In genomic region chr9:14081138-14081537, GRCm38 (mm10) we compare ENCODE assay signal across 18 mouse cellular contexts.
DNase-seq lines count a peak whose midpoint lies in the region; ATAC-seq and TF ChIP-seq lines count a peak whose summit lies in the region.
"Had no signal": no experiment of that assay in that cellular context is flagged by ENCODE, and none has a peak within 500 bp of the region (broad histone marks: within the 10 kb centered on the region; RNA-seq: fewer than 3 reads in every experiment).

No protein-coding gene starts in this region.

- TF ChIP-seq POLR2A in limb, embryonic 14.5 days (IDR thresholded peaks at IDR 0.05; ENCODE audit: borderline replicate concordance, extremely low read depth, insufficient read depth, insufficient read length) = no peak
- no peak for TF ChIP-seq POLR2A in brain, embryonic 14.5 days (IDR thresholded peaks at IDR 0.05; ENCODE audit: borderline replicate concordance, extremely low read depth, insufficient read depth, insufficient read length, poor library complexity, severe bottlenecking)

- no peak overlapping the region for H3K4me2 ChIP-seq in heart, embryonic 16.5 days (ENCODE audit: low read depth, low read length)
- no peak overlapping the region for H3K4me2 ChIP-seq in heart, embryonic 11.5 days
- no peak overlapping the region for H3K4me2 ChIP-seq in limb, embryonic 14.5 days (replicated peaks; ENCODE audit: low read depth, low read length, severe bottlenecking)
- H3K4me2 ChIP-seq: forebrain, embryonic 13.5 days had no signal

- no peak overlapping the region for H3K9ac ChIP-seq in heart, embryonic 16.5 days (ENCODE audit: low read length)
- H3K9ac ChIP-seq in heart, embryonic 11.5 days (ENCODE audit: low read depth, low read length) = no peak overlapping the region
- no peak overlapping the region for H3K9ac ChIP-seq in limb, embryonic 14.5 days (ENCODE audit: low read depth, low read length, severe bottlenecking)
- H3K9ac ChIP-seq: forebrain, embryonic 13.5 days; forebrain, postnatal 0 days had no signal

- H3K4me1 ChIP-seq in heart, embryonic 16.5 days (ENCODE audit: control insufficient read depth, insufficient read depth, low read length) = peaks cover 2% of the 10 kb centered on the region; the same call in 1 of the 2 replicates
- H3K4me1 ChIP-seq in heart, embryonic 11.5 days (ENCODE audit: control insufficient read depth, insufficient read depth, low read length) = no peaks in the 10 kb centered on the region
- H3K4me1 ChIP-seq in limb, embryonic 14.5 days (ENCODE audit: control insufficient read depth, insufficient read depth, low read length) = 0 out of 2 replicates have a peak, but pooled peaks cover 5% of the 10 kb centered on the region
- no peaks in the 10 kb centered on the region for H3K4me1 ChIP-seq in limb, embryonic 10.5 days
- H3K4me1 ChIP-seq: embryonic facial prominence, embryonic 10.5 days; forebrain, embryonic 13.5 days had no signal

- peak overlapping the region; percentile 39; the same call in 1 of the 2 replicates for H3K27ac ChIP-seq in heart, embryonic 16.5 days (ENCODE audit: low read length)
- H3K27ac ChIP-seq in heart, embryonic 11.5 days (ENCODE audit: low read depth, low read length) = no peak overlapping the region
- no peak overlapping the region for H3K27ac ChIP-seq in limb, embryonic 14.5 days (replicated peaks; ENCODE audit: low read depth, low read length)
- H3K27ac ChIP-seq in limb, embryonic 10.5 days = no peak overlapping the region
- H3K27ac ChIP-seq: embryonic facial prominence, embryonic 10.5 days; forebrain, embryonic 13.5 days; gastrocnemius, adult 2 months had no signal

- 50% methylated on average over 4 of the region's 4 CpGs for WGBS in heart, embryonic 16.5 days
- 46% methylated on average over 4 of the region's 4 CpGs for WGBS in heart, embryonic 11.5 days (ENCODE audit: insufficient replicate concordance)
- WGBS in limb, embryonic 14.5 days = 32% methylated on average over 4 of the region's 4 CpGs
- 67% methylated on average over 4 of the region's 4 CpGs for WGBS in limb, embryonic 10.5 days

- TF ChIP-seq CTCF in brain, embryonic 14.5 days (IDR thresholded peaks at IDR 0.05; ENCODE audit: borderline replicate concordance, extremely low read depth, insufficient read depth, insufficient read length) = no peak

- no peaks in the 10 kb centered on the region for H3K27me3 ChIP-seq in heart, embryonic 16.5 days (ENCODE audit: control insufficient read depth, insufficient read depth, low read length)
- H3K27me3 ChIP-seq in heart, embryonic 11.5 days (ENCODE audit: control insufficient read depth, insufficient read depth, low read length) = 0 out of 2 replicates have a peak, but pooled peaks cover 4% of the 10 kb centered on the region
- no peaks in the 10 kb centered on the region for H3K27me3 ChIP-seq in limb, embryonic 14.5 days (ENCODE audit: control insufficient read depth, insufficient read depth, low read length)
- H3K27me3 ChIP-seq in limb, embryonic 10.5 days (ENCODE audit: low read depth, poor library complexity, severe bottlenecking) = no peaks in the 10 kb centered on the region
- H3K27me3 ChIP-seq: forebrain, embryonic 13.5 days; Patski had no signal

- H3K9me3 ChIP-seq in heart, embryonic 16.5 days (replicated peaks; ENCODE audit: control insufficient read depth, low read length) = no peaks in the 10 kb centered on the region
- no peaks in the 10 kb centered on the region for H3K9me3 ChIP-seq in heart, embryonic 11.5 days (replicated peaks; ENCODE audit: control insufficient read depth, low read length)
- no peaks in the 10 kb centered on the region for H3K9me3 ChIP-seq in limb, embryonic 14.5 days (ENCODE audit: control insufficient read depth, low read length)
- H3K9me3 ChIP-seq in limb, embryonic 10.5 days (replicated peaks) = no peaks in the 10 kb centered on the region
- H3K9me3 ChIP-seq: embryonic facial prominence, embryonic 10.5 days; forebrain, embryonic 13.5 days had no signal

- H3K4me3 ChIP-seq in heart, embryonic 16.5 days (ENCODE audit: low read length) = no peak overlapping the region
- no peak overlapping the region for H3K4me3 ChIP-seq in heart, embryonic 11.5 days (ENCODE audit: low read depth, low read length)
- no peak overlapping the region for H3K4me3 ChIP-seq in limb, embryonic 14.5 days (replicated peaks; ENCODE audit: low read length)
- H3K4me3 ChIP-seq in limb, embryonic 10.5 days = no peak overlapping the region
- H3K4me3 ChIP-seq: embryonic facial prominence, embryonic 10.5 days; forebrain, embryonic 13.5 days; gastrocnemius, adult 2 months had no signal

- peak; percentile 20 for DNase-seq in limb, embryonic 14.5 days (ENCODE audit: low spot score)
- DNase-seq in limb, embryonic 10.5 days (ENCODE audit: low spot score) = no peak
- DNase-seq in brain, embryonic 14.5 days (ENCODE audit: low read depth) = peak; percentile 19
- no peak for DNase-seq in gastrocnemius, postnatal 10 days
- DNase-seq in ovary, adult 18-20 months (ENCODE audit: low spot score) = no peak
- DNase-seq: adrenal gland, adult 8-10 months; cerebellum, adult 11-12 months; cerebellum, adult 9-10 months; forebrain, postnatal 0 days; gastrocnemius, adult 2 months; gastrocnemius, postnatal 36 days; heart, postnatal 14 days had no signal

- ATAC-seq in heart, embryonic 16.5 days (replicated peaks; ENCODE audit: extremely low read depth, insufficient read depth, low FRiP score) = no peak
- no peak for ATAC-seq in heart, embryonic 11.5 days (replicated peaks; ENCODE audit: insufficient number of reproducible peaks, low FRiP score, low TSS enrichment)
- ATAC-seq in limb, embryonic 14.5 days (ENCODE audit: low FRiP score, low read depth) = no peak
- ATAC-seq: forebrain, embryonic 13.5 days; forebrain, postnatal 0 days; hindbrain, embryonic 16.5 days; Patski had no signal

- no peaks in the 10 kb centered on the region for H3K36me3 ChIP-seq in heart, embryonic 16.5 days (ENCODE audit: control insufficient read depth, insufficient read depth)
- no peaks in the 10 kb centered on the region for H3K36me3 ChIP-seq in heart, embryonic 11.5 days (ENCODE audit: control insufficient read depth, insufficient read depth, low read length)
- no peaks in the 10 kb centered on the region for H3K36me3 ChIP-seq in limb, embryonic 14.5 days (ENCODE audit: control insufficient read depth, insufficient read depth, low read length)
- H3K36me3 ChIP-seq in limb, embryonic 10.5 days = no peaks in the 10 kb centered on the region
- H3K36me3 ChIP-seq: embryonic facial prominence, embryonic 10.5 days had no signal

Comparison
In these comparisons a context has a peak if more than half of its experiments do, and no peak if none do; other contexts are left out.
1. DNase-seq: peak in limb, embryonic 14.5 days (single experiment) and brain, embryonic 14.5 days (single experiment); none in limb, embryonic 10.5 days (single experiment), gastrocnemius, postnatal 10 days (single experiment) and ovary, adult 18-20 months (single experiment).